Comparison of ENCODE assay signal across 9 mouse cellular contexts in the genomic region with DNA sequence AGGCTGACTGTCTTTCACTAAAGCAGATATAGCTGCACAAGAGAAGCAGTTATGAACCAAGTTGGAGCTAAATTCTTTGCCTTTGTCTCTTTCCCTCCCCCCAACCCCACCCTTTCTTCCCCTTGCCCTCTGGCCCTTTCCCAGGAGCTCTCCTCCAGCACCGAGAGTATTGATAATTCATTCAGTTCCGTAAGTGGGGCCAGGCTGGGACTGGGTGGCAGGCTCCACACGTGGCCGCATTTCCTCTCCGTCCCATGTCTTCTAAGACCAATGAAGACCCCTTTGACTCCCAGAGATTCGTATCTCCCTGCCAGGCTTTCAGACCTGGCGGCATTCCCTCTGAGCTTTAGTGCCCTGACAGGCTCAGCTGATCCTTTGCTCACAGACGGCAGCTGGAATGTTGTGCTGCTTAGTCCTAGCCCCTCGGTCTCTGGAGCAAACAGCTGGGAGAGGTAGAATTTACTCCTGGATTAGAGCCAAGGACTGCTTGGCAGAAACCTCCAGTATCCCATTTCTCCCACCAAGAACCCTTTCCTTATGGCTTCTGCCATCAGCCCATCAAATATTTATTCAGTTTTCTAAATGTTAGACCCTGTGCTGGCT. TPM values are rescaled to one million over a fixed set of nuclear protein-coding genes. Genes with fewer than 3 reads are reported as not detected.
DNase-seq lines count a peak whose midpoint lies in the region; ATAC-seq lines count a peak whose summit lies in the region.
"Had no signal": no experiment of that assay in that cellular context is flagged by ENCODE, and none has a peak within 500 bp of the region (broad histone marks: within the 10 kb centered on the region; RNA-seq: fewer than 3 reads in every experiment).

No protein-coding gene starts in this region.

- DNase-seq in hindbrain, embryonic 11.5 days (ENCODE audit: low spot score), result no peak
- peak; percentile 33 for DNase-seq in ZHBTc4 (ENCODE audit: low read depth, low spot score)
- peak; percentile 41 for DNase-seq in lung, postnatal 10 days
- DNase-seq in urinary bladder, adult 18-20 months (ENCODE audit: low spot score in 2 of 2), result no peak
- no peak for DNase-seq in frontal cortex, postnatal 14 days (ENCODE audit: low spot score in 2 of 2)
- DNase-seq: cerebellum, postnatal 36 days had no signal

- H3K9me3 ChIP-seq in hindbrain, embryonic 13.5 days, result no peaks in the 10 kb centered on the region
- no peaks in the 10 kb centered on the region for H3K9me3 ChIP-seq in hindbrain, embryonic 11.5 days (ENCODE audit: control insufficient read depth, low read length)
- no peaks in the 10 kb centered on the region for H3K9me3 ChIP-seq in heart, embryonic 13.5 days
- no peaks in the 10 kb centered on the region for H3K9me3 ChIP-seq in hindbrain, embryonic 16.5 days (ENCODE audit: control insufficient read depth, low read length)

- H3K4me2 ChIP-seq in hindbrain, embryonic 13.5 days, result no peak overlapping the region
- H3K4me2 ChIP-seq in hindbrain, embryonic 11.5 days (replicated peaks; ENCODE audit: low read depth, low read length), result no peak overlapping the region
- H3K4me2 ChIP-seq in heart, embryonic 13.5 days, result peak overlapping the region; percentile 47
- H3K4me2 ChIP-seq in hindbrain, embryonic 16.5 days (ENCODE audit: low read length), result no peak overlapping the region

- 54% methylated on average over 9 of the region's 9 CpGs for WGBS in hindbrain, embryonic 13.5 days
- 54% methylated on average over 9 of the region's 9 CpGs for WGBS in hindbrain, embryonic 11.5 days
- 26% methylated on average over 9 of the region's 9 CpGs for WGBS in heart, embryonic 13.5 days
- 38% methylated on average over 9 of the region's 9 CpGs for WGBS in hindbrain, embryonic 16.5 days

- peak overlapping the region; percentile 61 for H3K27ac ChIP-seq in hindbrain, embryonic 13.5 days
- no peak overlapping the region for H3K27ac ChIP-seq in hindbrain, embryonic 11.5 days (ENCODE audit: low read depth, low read length)
- peak overlapping the region; percentile 63 for H3K27ac ChIP-seq in heart, embryonic 13.5 days (replicated peaks)
- no peak overlapping the region for H3K27ac ChIP-seq in hindbrain, embryonic 16.5 days (ENCODE audit: low read depth, low read length)

- H3K36me3 ChIP-seq in hindbrain, embryonic 13.5 days, result peaks cover 78% of the 10 kb centered on the region
- H3K36me3 ChIP-seq in hindbrain, embryonic 11.5 days (ENCODE audit: control insufficient read depth, insufficient read depth, low read length), result 0 out of 2 replicates have a peak, but pooled peaks cover 2% of the 10 kb centered on the region
- peaks cover 58% of the 10 kb centered on the region for H3K36me3 ChIP-seq in heart, embryonic 13.5 days
- peaks cover 7% of the 10 kb centered on the region for H3K36me3 ChIP-seq in hindbrain, embryonic 16.5 days (ENCODE audit: control insufficient read depth, insufficient read depth, low read length)

- H3K27me3 ChIP-seq in hindbrain, embryonic 13.5 days, result no peaks in the 10 kb centered on the region
- no peaks in the 10 kb centered on the region for H3K27me3 ChIP-seq in hindbrain, embryonic 11.5 days (ENCODE audit: control insufficient read depth, insufficient read depth, low read length)
- H3K27me3 ChIP-seq in heart, embryonic 13.5 days (replicated peaks), result no peaks in the 10 kb centered on the region
- H3K27me3 ChIP-seq in hindbrain, embryonic 16.5 days (replicated peaks; ENCODE audit: control insufficient read depth, insufficient read depth, low read length), result no peaks in the 10 kb centered on the region

- no peak overlapping the region for H3K4me3 ChIP-seq in hindbrain, embryonic 13.5 days
- no peak overlapping the region for H3K4me3 ChIP-seq in hindbrain, embryonic 11.5 days (ENCODE audit: low read depth, low read length)
- no peak overlapping the region for H3K4me3 ChIP-seq in heart, embryonic 13.5 days
- no peak overlapping the region for H3K4me3 ChIP-seq in hindbrain, embryonic 16.5 days (ENCODE audit: low read length)

- no peak for ATAC-seq in hindbrain, embryonic 13.5 days (ENCODE audit: low FRiP score)
- no peak for ATAC-seq in hindbrain, embryonic 11.5 days (ENCODE audit: low FRiP score)
- no peak; the same call in 1 of the 2 replicates for ATAC-seq in heart, embryonic 13.5 days (ENCODE audit: extremely low read depth, insufficient number of reproducible peaks, low FRiP score, low TSS enrichment)
- ATAC-seq in hindbrain, embryonic 16.5 days, result no peak

- peaks cover 19% of the 10 kb centered on the region for H3K4me1 ChIP-seq in hindbrain, embryonic 13.5 days (replicated peaks)
- H3K4me1 ChIP-seq in hindbrain, embryonic 11.5 days (replicated peaks; ENCODE audit: control insufficient read depth, insufficient read depth, low read length), result no peaks in the 10 kb centered on the region
- peaks cover 53% of the 10 kb centered on the region for H3K4me1 ChIP-seq in heart, embryonic 13.5 days
- peaks cover 2% of the 10 kb centered on the region; the same call in 1 of the 2 replicates for H3K4me1 ChIP-seq in hindbrain, embryonic 16.5 days (ENCODE audit: control insufficient read depth, insufficient read depth, low read depth, low read length)

- H3K9ac ChIP-seq in hindbrain, embryonic 13.5 days, result peak overlapping the region; percentile 19; the same call in 1 of the 2 replicates
- H3K9ac ChIP-seq in hindbrain, embryonic 11.5 days (ENCODE audit: low read depth, low read length), result no peak overlapping the region
- peak overlapping the region; percentile 20 for H3K9ac ChIP-seq in heart, embryonic 13.5 days
- H3K9ac ChIP-seq in hindbrain, embryonic 16.5 days (ENCODE audit: low read depth, low read length), result no peak overlapping the region

RNA-seq across cellular contexts. Expression of gene Pi4kb, which starts 14.7 kb away (rescaled TPM):
- 23.2 and 24.7 TPM in 2 replicates for polyA plus RNA-seq in hindbrain, embryonic 13.5 days (2015; fragmentation: Nextera tagmentation; extraction: Ambion mirVana)
- polyA plus RNA-seq in hindbrain, embryonic 11.5 days (2014; fragmentation: Nextera tagmentation; extraction: Ambion mirVana), result 22.1 and 24.4 TPM in 2 replicates
- polyA plus RNA-seq in heart, embryonic 13.5 days (2015; fragmentation: Nextera tagmentation; extraction: Ambion mirVana), result 14.0 and 17.6 TPM in 2 replicates
- 22.1 and 26.2 TPM in 2 replicates for polyA plus RNA-seq in hindbrain, embryonic 16.5 days (2015; fragmentation: Nextera tagmentation; extraction: Ambion mirVana)

RNA-seq across cellular contexts. Expression of gene Zfp687, which starts 26.0 kb away (rescaled TPM):
- polyA plus RNA-seq in hindbrain, embryonic 13.5 days (2015; fragmentation: Nextera tagmentation; extraction: Ambion mirVana), result 21.6 and 22.8 TPM in 2 replicates
- polyA plus RNA-seq in hindbrain, embryonic 11.5 days (2014; fragmentation: Nextera tagmentation; extraction: Ambion mirVana), result 21.2 and 29.6 TPM in 2 replicates
- 14.3 and 17.4 TPM in 2 replicates for polyA plus RNA-seq in heart, embryonic 13.5 days (2015; fragmentation: Nextera tagmentation; extraction: Ambion mirVana)
- 15.9 and 22.0 TPM in 2 replicates for polyA plus RNA-seq in hindbrain, embryonic 16.5 days (2015; fragmentation: Nextera tagmentation; extraction: Ambion mirVana)

RNA-seq across cellular contexts. Expression of gene Rfx5, which starts 35.4 kb away (rescaled TPM):
- 5.4 and 5.5 TPM in 2 replicates for polyA plus RNA-seq in hindbrain, embryonic 13.5 days (2015; fragmentation: Nextera tagmentation; extraction: Ambion mirVana)
- polyA plus RNA-seq in hindbrain, embryonic 11.5 days (2014; fragmentation: Nextera tagmentation; extraction: Ambion mirVana), result 6.0 and 8.9 TPM in 2 replicates
- polyA plus RNA-seq in heart, embryonic 13.5 days (2015; fragmentation: Nextera tagmentation; extraction: Ambion mirVana), result 5.4 and 6.3 TPM in 2 replicates
- 6.1 and 7.1 TPM in 2 replicates for polyA plus RNA-seq in hindbrain, embryonic 16.5 days (2015; fragmentation: Nextera tagmentation; extraction: Ambion mirVana)

RNA-seq across cellular contexts. Expression of gene Psmd4, which starts 53.2 kb away (rescaled TPM):
- polyA plus RNA-seq in hindbrain, embryonic 13.5 days (2015; fragmentation: Nextera tagmentation; extraction: Ambion mirVana), result 269 and 277 TPM in 2 replicates
- polyA plus RNA-seq in hindbrain, embryonic 11.5 days (2014; fragmentation: Nextera tagmentation; extraction: Ambion mirVana), result 328 and 329 TPM in 2 replicates
- 198 and 214 TPM in 2 replicates for polyA plus RNA-seq in heart, embryonic 13.5 days (2015; fragmentation: Nextera tagmentation; extraction: Ambion mirVana)
- polyA plus RNA-seq in hindbrain, embryonic 16.5 days (2015; fragmentation: Nextera tagmentation; extraction: Ambion mirVana), result 267 and 288 TPM in 2 replicates

RNA-seq across cellular contexts. Expression of gene Selenbp1, which starts 56.4 kb away (rescaled TPM):
- 10.1 and 14.1 TPM in 2 replicates for polyA plus RNA-seq in hindbrain, embryonic 13.5 days (2015; fragmentation: Nextera tagmentation; extraction: Ambion mirVana)
- 6.9 and 7.4 TPM in 2 replicates for polyA plus RNA-seq in hindbrain, embryonic 11.5 days (2014; fragmentation: Nextera tagmentation; extraction: Ambion mirVana)
- polyA plus RNA-seq in heart, embryonic 13.5 days (2015; fragmentation: Nextera tagmentation; extraction: Ambion mirVana), result 50.9 and 63.2 TPM in 2 replicates
- polyA plus RNA-seq in hindbrain, embryonic 16.5 days (2015; fragmentation: Nextera tagmentation; extraction: Ambion mirVana), result 18.1 and 23.5 TPM in 2 replicates

Comparison
In these comparisons a context has a peak if more than half of its experiments do, and no peak if none do; other contexts are left out.
1. H3K27ac ChIP-seq: peak in hindbrain, embryonic 13.5 days (single experiment) and heart, embryonic 13.5 days (single experiment); none in hindbrain, embryonic 11.5 days (single experiment) and hindbrain, embryonic 16.5 days (single experiment).
2. H3K9ac ChIP-seq: peak in hindbrain, embryonic 13.5 days (single experiment) and heart, embryonic 13.5 days (single experiment); none in hindbrain, embryonic 11.5 days (single experiment) and hindbrain, embryonic 16.5 days (single experiment).
3. DNase-seq: peak in ZHBTc4 (single experiment) and lung, postnatal 10 days (single experiment); none in hindbrain, embryonic 11.5 days (single experiment), urinary bladder, adult 18-20 months (0 of 2) and frontal cortex, postnatal 14 days (0 of 2).